Mouse (Mus musculus) C2C12 (cell line): ENCODE data around the gene Stpg1. TPM values are rescaled to one million over a fixed set of nuclear protein-coding genes. Genes with fewer than 3 reads are reported as not detected.

ENCODE experiments used
- H3K27me3 ChIP-seq: one replicate; pipeline ENCODE4 v1.6.1; 2011; ENCODE audit not compliant: control insufficient read depth, insufficient read depth, insufficient read length
- H3K36me3 ChIP-seq: one replicate; pipeline ENCODE4 v1.6.1; 2011; ENCODE audit not compliant: control insufficient read depth, insufficient read depth
- H3K4me3 ChIP-seq: one replicate; pipeline ENCODE4 v1.5.1; 2011; ENCODE audit warnings: mild to moderate bottlenecking, control low read depth; ENCODE audit not compliant: poor library complexity, insufficient read depth, severe bottlenecking
- H3K79me2 ChIP-seq: one replicate; pipeline ENCODE4 v1.6.1; 2011; ENCODE audit not compliant: control insufficient read depth, insufficient read depth
- H3K79me3 ChIP-seq: one replicate; pipeline ENCODE4 v1.6.1; 2011; ENCODE audit warnings: low read depth, control low read depth
- H3ac ChIP-seq: one replicate; pipeline ENCODE3; 2011; ENCODE audit warnings: low read depth; ENCODE audit not compliant: control insufficient read depth, insufficient read length
- CEBPB ChIP-seq: IDR thresholded peaks from one replicate; pipeline ENCODE4 v1.6.1; 2011; ENCODE audit warnings: low read depth, mild to moderate bottlenecking, control low read depth, moderate library complexity
- CTCF ChIP-seq: IDR thresholded peaks from one replicate; pipeline ENCODE4 v1.5.1; 2011; ENCODE audit not compliant: control insufficient read depth, insufficient read depth, insufficient read length
- FOSL1 ChIP-seq: IDR thresholded peaks from one replicate; pipeline ENCODE4 v1.8.0; 2011; ENCODE audit warnings: mild to moderate bottlenecking, low read length; ENCODE audit not compliant: poor library complexity, insufficient read depth, severe bottlenecking
- MAX ChIP-seq: IDR thresholded peaks from one replicate; pipeline ENCODE4 v1.6.1; 2011; ENCODE audit warnings: mild to moderate bottlenecking, control low read depth
- MYOD1 ChIP-seq: IDR thresholded peaks from one replicate; pipeline ENCODE4 v1.6.1; 2011; ENCODE audit warnings: low read depth; ENCODE audit not compliant: control insufficient read depth, insufficient read length
- MYOG ChIP-seq: IDR thresholded peaks from one replicate; pipeline ENCODE4 v1.6.1; 2011; ENCODE audit not compliant: control insufficient read depth, insufficient read length; ENCODE audit errors: extremely low read depth
- USF1 ChIP-seq: IDR thresholded peaks from one replicate; pipeline ENCODE4 v1.6.1; 2011; ENCODE audit warnings: low read depth, mild to moderate bottlenecking, control low read depth, moderate library complexity
- polyA plus RNA-seq: library from polyadenylated mRNA; unstranded; fragments of >200 nt; fragmentation: generic; extraction: Trizol; gene quantifications from one replicate; pipeline ENCODE4 v1.2.1, GENCODE M21; 2012; ENCODE audit warnings: missing spikeins

The Stpg1 gene
- polyA plus RNA-seq, 1 experiment: 0.01 TPM

DNA sequence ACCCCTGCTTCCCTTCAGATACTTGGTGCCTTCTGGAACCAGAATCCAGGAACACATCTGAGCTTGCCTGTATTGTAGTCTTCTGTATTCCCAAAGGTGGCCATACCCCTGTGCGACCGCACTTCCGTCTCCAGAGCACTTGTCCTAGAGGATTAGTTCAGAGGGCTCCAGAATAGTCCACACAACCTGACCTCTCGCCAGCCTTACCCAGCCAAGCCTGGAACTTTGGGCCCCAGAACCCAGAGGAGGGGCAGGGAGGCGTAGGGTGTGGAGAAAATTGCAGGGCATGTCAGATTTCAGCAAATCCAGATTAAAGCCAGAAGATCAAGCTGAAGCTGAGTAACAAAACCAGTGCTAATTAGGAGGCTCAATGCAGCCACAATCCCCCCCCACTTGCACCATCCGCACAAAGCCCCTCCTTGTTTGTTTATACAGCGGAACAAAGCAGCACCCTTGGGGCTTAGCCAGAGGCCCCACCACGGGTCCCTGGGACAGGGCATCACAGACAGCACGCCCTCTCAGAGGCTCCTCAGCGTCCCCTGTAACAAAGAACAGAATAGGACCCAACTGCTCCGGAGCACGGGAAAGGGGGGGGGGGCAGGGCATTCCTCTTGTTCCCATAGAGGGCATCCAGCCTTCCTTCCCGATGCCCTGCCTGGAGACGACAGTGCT, 31.6 kb downstream of the Stpg1 start:
- Histone ChIP-seq H3K79me2 (no peaks in the 10 kb centered on the region), H3K36me3 (no peaks in the 10 kb centered on the region), H3K4me3 (no peak overlapping the region), H3K79me3 (no peaks in the 10 kb centered on the region), H3ac (no peak overlapping the region), H3K27me3 (no peaks in the 10 kb centered on the region)
- TF ChIP-seq USF1 (no peak), MYOG (no peak), MYOD1 (no peak), MAX (no peak), FOSL1 (no peak), CTCF (no peak), CEBPB (no peak)

DNA sequence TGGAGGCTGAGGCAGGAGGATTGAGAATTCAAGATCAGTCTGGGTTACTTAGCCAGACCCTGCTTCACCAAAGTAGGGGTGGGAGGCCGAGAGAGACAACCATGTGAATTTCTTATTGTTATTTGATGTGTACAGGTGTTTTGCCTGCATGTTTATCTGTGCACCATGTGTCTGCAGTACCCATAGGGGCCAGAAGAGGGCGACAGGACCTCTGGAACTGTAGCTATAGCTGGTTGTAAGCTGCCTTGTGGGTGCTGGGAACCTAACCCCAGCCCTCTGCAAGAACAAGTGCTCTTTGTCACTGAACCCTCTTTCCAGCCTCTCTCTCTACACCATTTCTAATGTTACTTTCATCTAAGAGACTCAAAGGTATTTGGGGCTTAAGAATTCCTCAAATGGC, 35.7 kb downstream of the Stpg1 start:
- Histone ChIP-seq H3K27me3 (no peaks in the 10 kb centered on the region), H3ac (no peak overlapping the region), H3K36me3 (no peaks in the 10 kb centered on the region), H3K79me2 (no peaks in the 10 kb centered on the region), H3K79me3 (no peaks in the 10 kb centered on the region), H3K4me3 (no peak overlapping the region)
- no peak for TF ChIP-seq USF1
- TF ChIP-seq MAX: no peak
- no peak for TF ChIP-seq FOSL1

DNA sequence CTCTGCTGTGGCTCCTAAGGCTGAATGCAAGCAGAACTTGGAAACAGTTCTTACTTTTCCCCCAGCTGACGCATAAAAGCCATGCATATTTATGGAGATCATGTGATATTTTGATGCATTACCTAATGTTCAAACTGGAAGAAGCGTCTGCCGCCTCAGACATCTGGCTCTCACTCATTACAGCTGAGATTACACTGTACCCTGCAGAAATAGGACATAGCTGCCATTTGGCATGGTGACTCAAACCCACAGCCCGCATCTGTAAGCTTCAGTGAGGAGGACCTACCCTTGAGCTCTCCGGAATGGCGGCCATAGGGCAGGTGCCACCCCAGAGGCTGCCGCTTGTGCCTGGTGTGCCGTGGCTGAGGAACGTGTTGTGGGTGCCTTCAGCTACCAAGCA, 36.6 kb downstream of the Stpg1 start:
- H3K79me2 ChIP-seq: no peaks in the 10 kb centered on the region
- TF ChIP-seq MAX (no peak), MYOD1 (peak; percentile 13)
- no peak overlapping the region for H3ac ChIP-seq
- no peak overlapping the region for H3K4me3 ChIP-seq
- H3K36me3 ChIP-seq: no peaks in the 10 kb centered on the region
- H3K27me3 ChIP-seq: no peaks in the 10 kb centered on the region
- no peaks in the 10 kb centered on the region for H3K79me3 ChIP-seq

DNA sequence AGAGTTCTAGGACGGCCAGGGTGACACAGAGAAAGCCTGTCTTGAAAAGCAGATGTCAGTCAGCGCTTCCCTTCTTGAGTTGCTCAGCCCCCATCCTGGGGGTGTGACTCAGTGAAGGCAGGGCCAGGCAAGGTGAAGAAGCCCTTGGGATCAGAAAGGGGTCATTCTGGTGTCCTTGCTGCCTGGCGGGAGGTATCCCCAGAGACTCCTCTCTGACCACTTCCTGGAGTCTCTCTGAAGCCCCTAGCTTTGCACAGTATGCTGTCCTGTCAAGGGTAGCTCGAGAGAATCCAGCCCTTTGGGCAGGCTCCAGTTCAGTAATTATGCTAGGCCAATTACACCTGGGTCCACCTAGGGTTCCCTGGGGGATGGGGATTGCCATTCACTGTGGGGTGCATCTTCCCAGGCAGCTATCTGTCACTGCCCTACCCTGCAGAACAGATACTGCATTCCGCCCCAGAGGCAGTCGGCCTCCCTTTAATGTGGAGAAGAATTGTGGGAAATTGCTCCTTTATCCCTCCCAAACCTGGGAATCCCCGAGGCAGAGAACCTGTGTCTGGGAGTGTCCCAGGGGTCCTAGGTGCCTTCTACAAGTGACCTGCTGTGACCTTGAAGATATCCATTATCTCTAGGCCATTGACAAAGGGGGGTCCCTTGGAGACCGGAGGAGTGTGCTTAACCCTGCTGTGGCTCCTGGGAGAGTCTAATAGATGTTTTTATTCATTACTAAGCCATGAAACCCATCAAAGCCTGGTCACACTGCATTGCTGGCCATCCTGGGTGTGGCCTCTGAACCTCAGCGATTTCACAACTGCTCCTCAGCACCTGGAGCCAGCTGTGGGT, 37.4 kb downstream of the Stpg1 start:
- Histone ChIP-seq H3ac (no peak overlapping the region), H3K79me2 (no peaks in the 10 kb centered on the region), H3K4me3 (no peak overlapping the region), H3K27me3 (no peaks in the 10 kb centered on the region), H3K36me3 (no peaks in the 10 kb centered on the region), H3K79me3 (no peaks in the 10 kb centered on the region)
- TF ChIP-seq CTCF: no peak
- TF ChIP-seq FOSL1: no peak
- no peak for TF ChIP-seq MYOD1
- no peak for TF ChIP-seq MAX
- no peak for TF ChIP-seq MYOG
- no peak for TF ChIP-seq CEBPB
- no peak for TF ChIP-seq USF1

DNA sequence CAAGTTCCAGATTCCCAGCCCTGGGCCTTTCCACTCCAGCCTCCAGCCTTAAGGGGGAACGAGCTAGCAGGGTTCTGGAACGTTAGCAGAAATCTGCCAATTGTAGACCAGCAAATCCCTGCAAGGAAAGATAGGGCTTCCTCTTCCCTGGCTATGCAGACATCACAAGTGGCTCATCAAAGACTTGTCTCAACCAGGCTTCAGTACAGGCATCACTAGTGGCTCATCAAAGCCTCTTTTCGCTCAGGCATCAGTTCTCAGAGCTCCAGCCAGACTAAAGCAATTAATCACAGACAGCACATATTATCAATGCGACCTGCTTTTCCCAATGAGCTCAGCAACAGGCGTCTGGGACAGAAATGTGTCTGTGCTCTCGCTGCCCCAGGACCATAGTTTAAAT, 38.4 kb downstream of the Stpg1 start:
- Histone ChIP-seq H3K27me3 (no peaks in the 10 kb centered on the region), H3K79me3 (no peaks in the 10 kb centered on the region), H3K79me2 (no peaks in the 10 kb centered on the region), H3K4me3 (no peak overlapping the region), H3K36me3 (no peaks in the 10 kb centered on the region), H3ac (no peak overlapping the region)
- TF ChIP-seq CEBPB (no peak), MYOD1 (no peak), MYOG (no peak), CTCF (no peak), USF1 (no peak), MAX (no peak), FOSL1 (no peak)

DNA sequence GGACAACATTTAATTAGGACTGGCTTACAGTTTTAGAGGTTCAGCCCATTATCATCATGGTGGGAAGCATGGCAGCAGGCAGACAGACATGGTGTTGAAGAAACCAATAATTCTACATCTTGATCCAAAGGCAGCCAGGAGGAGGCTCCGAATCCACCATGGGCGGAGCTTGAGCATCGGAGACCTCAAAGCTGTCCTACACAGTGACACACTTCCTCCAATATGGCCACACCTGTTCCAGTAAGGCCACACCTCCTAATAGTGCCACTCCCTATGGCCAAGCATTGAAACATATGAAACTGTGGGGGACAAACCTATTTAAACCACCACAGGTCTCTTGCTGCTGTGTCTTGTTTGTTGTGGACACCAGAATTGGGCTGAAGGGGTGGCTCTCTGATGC, 40.4 kb downstream of the Stpg1 start:
- no peaks in the 10 kb centered on the region for H3K27me3 ChIP-seq
- no peak for TF ChIP-seq CTCF
- no peak for TF ChIP-seq MAX
- TF ChIP-seq CEBPB: no peak
- TF ChIP-seq MYOD1: no peak
- no peak for TF ChIP-seq MYOG
- TF ChIP-seq FOSL1: no peak
- TF ChIP-seq USF1: no peak
- H3K4me3 ChIP-seq: no peak overlapping the region
- H3K79me3 ChIP-seq: no peaks in the 10 kb centered on the region
- no peaks in the 10 kb centered on the region for H3K36me3 ChIP-seq
- no peak overlapping the region for H3ac ChIP-seq
- H3K79me2 ChIP-seq: no peaks in the 10 kb centered on the region
